Mouse (Mus musculus) kidney, adult 11 months (tissue): ENCODE results near the gene Trmt1l.
"Not testable (repeated sequence)": the region's sequence is repeated elsewhere in the genome, so short reads cannot be mapped to it uniquely, and the experiment has no call there.

Source experiments
- DNase-seq: peaks from one replicate; pipeline ENCODE4 v3.0.0; 2022

The Trmt1l gene

GRCm38 (mm10) chr1:151428263-151429221 is at the start of gene Trmt1l, which contains the start of gene Swt1:
Gene Trmt1l (plus strand): TSS chr1:151428542.
Gene Swt1 (minus strand): TSS chr1:151428455.
- DNase-seq = peak; percentile 99

- no peak for DNase-seq
These were observed 38.3 kb upstream of the Trmt1l start for GRCm38 (mm10) chr1:151390029-151390428.

- no peak for DNase-seq
These were observed 18.5 kb upstream of the Trmt1l start for GRCm38 (mm10) chr1:151409827-151410226.

GRCm38 (mm10) chr1:151422178-151422577 is 6.2 kb upstream of the Trmt1l start:
- no peak for DNase-seq

GRCm38 (mm10) chr1:151426947-151427600 is 1.3 kb upstream of the Trmt1l start:
- no peak for DNase-seq

GRCm38 (mm10) chr1:151427888-151428262 is 467 bp upstream of the Trmt1l start:
- no peak for DNase-seq

GRCm38 (mm10) chr1:151429316-151429715 is 974 bp downstream of the Trmt1l start:
- no peak for DNase-seq

- no peak for DNase-seq
These were observed 7.1 kb downstream of the Trmt1l start for GRCm38 (mm10) chr1:151435431-151435830.

- no peak for DNase-seq
These were observed 21.5 kb downstream of the Trmt1l start for GRCm38 (mm10) chr1:151449866-151450265.

- DNase-seq = no peak
These were observed 22.5 kb downstream of the Trmt1l start for GRCm38 (mm10) chr1:151450851-151451250.

- DNase-seq = no peak
These were observed 23.6 kb downstream of the Trmt1l start for GRCm38 (mm10) chr1:151451946-151452345.

- no peak for DNase-seq
These were observed 28.7 kb downstream of the Trmt1l start for GRCm38 (mm10) chr1:151457087-151457486.

- no peak for DNase-seq
These were observed 32.9 kb downstream of the Trmt1l start for GRCm38 (mm10) chr1:151461265-151461664.

- DNase-seq = peak; percentile 49
These were observed 36.6 kb downstream of the Trmt1l start for GRCm38 (mm10) chr1:151464914-151465313.

GRCm38 (mm10) chr1:151466571-151466970 is 38.2 kb downstream of the Trmt1l start:
- no peak for DNase-seq

- no peak for DNase-seq
These were observed 43.1 kb downstream of the Trmt1l start for GRCm38 (mm10) chr1:151471429-151471828.

GRCm38 (mm10) chr1:151472386-151472785 is 44.0 kb downstream of the Trmt1l start:
- DNase-seq = not testable (repeated sequence)

- no peak for DNase-seq
These were observed 54.2 kb downstream of the Trmt1l start for GRCm38 (mm10) chr1:151482497-151482896.

GRCm38 (mm10) chr1:151483568-151483967 is 55.2 kb downstream of the Trmt1l start:
- DNase-seq = no peak

- no peak for DNase-seq
These were observed 56.4 kb downstream of the Trmt1l start for GRCm38 (mm10) chr1:151484754-151485153.

- DNase-seq = no peak
These were observed 61.5 kb downstream of the Trmt1l start for GRCm38 (mm10) chr1:151489806-151490205.

GRCm38 (mm10) chr1:151492419-151492818 is 64.1 kb downstream of the Trmt1l start:
- no peak for DNase-seq

GRCm38 (mm10) chr1:151493826-151494225 is 65.5 kb downstream of the Trmt1l start:
- no peak for DNase-seq

- DNase-seq = no peak
These were observed 66.4 kb downstream of the Trmt1l start for GRCm38 (mm10) chr1:151494711-151495110.
